Mouse (Mus musculus) erythroblast, embryonic 14.5 days (primary cell): Measurements from ENCODE around the gene Gpatch11.

Experiments used
- GATA1 ChIP-seq: IDR thresholded peaks from 2 replicates; pipeline ENCODE4 v1.6.1; 2012; ENCODE audit warnings: low read length, inconsistent platforms, mixed read lengths
- TAL1 ChIP-seq: IDR thresholded peaks from 3 replicates; pipeline ENCODE4 v1.6.1; 2012; ENCODE audit warnings: low read length, inconsistent platforms, mixed read lengths

DNA sequence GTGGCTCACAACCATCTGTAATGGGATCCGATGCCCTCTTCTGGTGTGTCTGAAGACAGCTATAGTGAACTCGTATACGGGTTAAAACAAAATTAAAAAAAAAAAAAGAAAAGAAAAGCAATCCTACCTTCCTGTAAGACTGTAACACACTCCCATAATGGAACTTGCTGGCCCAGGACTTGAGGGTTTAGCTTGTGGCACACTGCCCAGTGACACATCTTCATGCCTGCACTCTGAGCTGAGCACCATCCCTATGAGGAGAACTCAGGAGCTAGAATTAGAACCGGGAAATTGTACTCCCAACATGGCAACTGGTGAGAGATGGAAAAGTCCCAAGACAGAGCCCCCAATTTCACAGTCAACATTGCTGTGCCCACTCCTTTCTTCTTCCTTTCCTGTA, 47.9 kb downstream of the Gpatch11 start:
- TF ChIP-seq GATA1, result no peak
- TF ChIP-seq TAL1, result no peak
